Mouse (Mus musculus) adrenal gland, adult (tissue): Measurements from ENCODE around the gene Brpf1.

Experiments used
- DNase-seq, 2 experiments: peaks; one replicate each; pipeline ENCODE4 v3.0.0; 2022 to 2023; ENCODE audit warnings: low spot score in 1 of 2; ENCODE audit not compliant: inconsistent age in 2 of 2

Gene Brpf1

GRCm38 (mm10) chr6:113351653-113352052 is 44.7 kb downstream of the Brpf1 start:
- DNase-seq = peak in 1 of 2 experiments; percentile 19

GRCm38 (mm10) chr6:113352820-113353219 is 45.9 kb downstream of the Brpf1 start:
- DNase-seq = peak in 1 of 2 experiments; percentile 56

GRCm38 (mm10) chr6:113353696-113354095 is 46.8 kb downstream of the Brpf1 start:
- DNase-seq = peak in 1 of 2 experiments; percentile 19

GRCm38 (mm10) chr6:113361476-113361875 is 54.5 kb downstream of the Brpf1 start:
- no peak for DNase-seq

- DNase-seq = no peak
Measured at GRCm38 (mm10) chr6:113362241-113362640, 55.3 kb downstream of the Brpf1 start.

GRCm38 (mm10) chr6:113364518-113365135 is 57.7 kb downstream of the Brpf1 start:
- DNase-seq = peak in 1 of 2 experiments; percentile 85

GRCm38 (mm10) chr6:113366639-113367038 is 59.7 kb downstream of the Brpf1 start:
- no peak for DNase-seq

GRCm38 (mm10) chr6:113367574-113367973 is 60.6 kb downstream of the Brpf1 start:
- no peak for DNase-seq

- DNase-seq = no peak
Measured at GRCm38 (mm10) chr6:113368124-113368523, 61.2 kb downstream of the Brpf1 start.

GRCm38 (mm10) chr6:113368577-113368976 is 61.6 kb downstream of the Brpf1 start:
- peak in 1 of 2 experiments; percentile 43 for DNase-seq

- DNase-seq = no peak
Measured at GRCm38 (mm10) chr6:113370194-113370929, 63.4 kb downstream of the Brpf1 start.

- peak in 1 of 2 experiments; percentile 68 for DNase-seq
Measured at GRCm38 (mm10) chr6:113373491-113373890, 66.6 kb downstream of the Brpf1 start.
